Mouse (Mus musculus): Measurements from ENCODE around the gene Fabp6.

GRCm38 (mm10) chr11:43577713-43578478, 23.4 kb downstream of the Fabp6 start:
- TF ChIP-seq POLR2A (IDR thresholded peaks at IDR 0.05; ENCODE audit: control insufficient read depth, low read depth, low read length) (no peak), CTCF (IDR thresholded peaks at IDR 0.05; ENCODE audit: control insufficient read depth, insufficient read depth, insufficient replicate concordance, low read depth, low read length) (no peak)
